Mouse (Mus musculus): ENCODE measurements around the gene Esd. TPM values are rescaled to one million over a fixed set of nuclear protein-coding genes. Genes with fewer than 3 reads are reported as not detected.

Esd gene
- 100 to 1,000 TPM; 198 to 289 (median 230) TPM for polyA plus RNA-seq (2017; shearing (Covaris generic))

DNA sequence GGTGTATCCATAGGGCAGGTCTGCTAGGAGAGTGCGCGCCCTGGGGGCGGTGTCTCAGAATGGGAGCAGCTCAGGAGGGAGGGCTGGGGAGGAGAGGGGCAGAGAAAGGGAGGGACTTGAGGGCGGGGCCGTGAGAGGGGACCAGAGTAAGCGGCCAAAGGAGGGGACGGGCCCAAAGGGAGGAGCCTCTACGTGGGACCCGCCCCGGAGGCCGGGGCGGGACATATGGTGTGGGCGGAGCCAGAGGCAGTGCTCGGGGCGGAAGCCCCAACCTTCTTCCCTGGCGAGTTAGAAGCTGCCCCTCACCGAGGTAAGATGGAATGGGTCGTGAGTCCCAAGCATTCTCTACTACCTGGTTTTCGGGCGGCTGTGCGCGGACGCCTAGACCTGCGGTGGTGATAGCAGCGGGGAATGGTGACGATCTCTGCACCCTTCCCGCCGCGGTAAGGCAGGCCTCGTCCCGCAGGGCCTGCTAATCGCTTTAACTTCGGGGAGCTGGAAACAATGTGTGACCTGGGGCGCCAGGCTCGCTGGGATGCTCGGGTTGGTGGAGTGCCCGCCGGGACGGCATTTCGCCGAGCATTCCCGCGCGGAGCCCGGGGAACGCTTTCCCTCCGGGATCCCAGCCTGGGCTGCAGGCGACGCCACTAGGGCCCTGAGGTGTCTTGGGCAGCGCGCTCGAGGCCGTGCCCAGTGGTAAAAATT is at the start of gene Esd:
TSS of gene Esd (plus strand) at position 219 of the 705 bp plus-strand sequence.
- ATAC-seq = peak; percentile 98

DNA sequence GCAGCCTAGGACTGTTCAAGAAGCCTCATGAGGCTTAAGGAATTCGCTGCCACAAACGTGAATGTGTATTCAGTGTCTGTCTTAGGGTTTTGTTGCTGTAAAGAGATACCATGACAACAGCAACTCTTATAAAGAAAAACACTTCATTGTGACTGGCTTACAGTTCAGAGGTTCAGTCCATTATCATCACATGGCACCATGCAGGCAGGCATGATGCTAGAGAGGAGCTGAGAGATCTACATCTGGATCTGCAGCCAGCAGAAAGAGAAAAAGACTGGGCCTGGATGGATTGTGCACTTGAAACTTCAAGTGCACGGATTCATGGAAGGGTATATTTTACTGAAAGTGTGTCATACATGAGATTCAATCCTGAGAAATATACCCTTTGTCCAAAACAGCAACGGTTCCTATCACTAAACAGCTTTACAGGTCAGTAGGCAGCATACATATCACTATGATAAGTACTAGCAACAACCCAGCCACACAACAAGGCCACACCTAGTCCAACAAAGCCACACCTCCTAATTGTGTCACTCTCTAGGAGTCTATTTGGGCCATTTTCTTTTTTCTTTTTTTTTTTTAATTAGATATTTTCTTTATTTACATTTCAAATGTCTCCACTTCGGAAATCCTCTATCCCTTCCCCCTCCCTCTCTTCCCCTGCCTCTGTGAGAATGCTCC is 47.7 kb upstream of the Esd start:
- ATAC-seq = no peak

DNA sequence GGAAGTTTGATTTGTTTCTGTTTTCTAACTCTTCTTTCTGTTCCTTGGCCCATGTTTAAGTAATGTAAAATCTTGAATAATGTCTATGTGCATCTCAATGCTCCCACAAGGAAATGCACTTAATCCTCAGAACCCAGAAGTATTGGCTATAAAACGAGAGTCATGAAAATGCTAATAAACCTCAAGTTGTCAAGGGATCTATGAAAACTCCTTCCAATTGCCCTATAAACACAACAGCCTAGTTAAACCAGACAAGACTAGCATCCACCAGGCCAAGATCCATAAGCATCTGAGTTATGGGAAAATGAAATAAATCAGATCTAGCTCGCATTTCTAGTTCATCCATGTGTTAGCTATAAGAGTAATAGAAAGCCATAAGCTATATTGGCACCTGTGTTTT is 40.1 kb upstream of the Esd start:
- no peak for ATAC-seq

DNA sequence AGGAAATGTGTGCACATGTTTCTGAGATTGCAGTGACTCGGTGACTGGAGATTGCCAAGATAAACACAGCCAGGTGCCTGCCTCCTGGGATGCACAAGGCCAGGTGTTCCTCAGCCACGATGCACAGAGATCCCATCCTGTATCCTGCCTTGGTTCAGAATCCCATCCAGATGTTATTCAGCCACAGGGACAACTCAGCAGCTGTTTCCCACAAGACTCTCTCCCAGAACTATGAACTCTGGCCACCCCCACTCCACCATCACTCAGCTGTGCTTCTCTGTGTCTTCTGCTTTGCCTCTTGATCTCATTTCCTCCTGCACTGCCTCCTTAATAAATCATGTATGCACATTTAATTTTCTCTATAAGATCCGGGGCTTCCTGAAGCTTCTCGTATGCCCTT is 35.3 kb upstream of the Esd start:
- no peak for ATAC-seq

DNA sequence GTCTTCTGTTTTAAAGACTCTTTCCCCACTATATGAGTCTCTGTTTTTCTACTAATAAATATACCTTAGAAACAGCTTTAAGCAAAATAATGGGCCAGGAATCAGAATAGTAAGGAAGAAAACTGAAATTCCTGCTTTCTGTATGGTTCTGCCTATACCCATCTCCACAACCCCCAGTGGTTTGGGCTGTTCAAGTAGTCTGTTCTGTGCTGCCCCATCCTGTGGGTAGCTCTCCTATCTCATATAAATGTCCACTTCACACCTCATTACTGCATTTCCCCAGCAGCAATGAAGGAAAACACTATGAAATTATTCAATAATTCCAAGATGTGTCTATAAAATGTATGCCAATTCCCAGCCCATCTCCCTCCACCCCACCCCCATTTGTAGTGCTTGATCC is 34.7 kb upstream of the Esd start:
- no peak for ATAC-seq

DNA sequence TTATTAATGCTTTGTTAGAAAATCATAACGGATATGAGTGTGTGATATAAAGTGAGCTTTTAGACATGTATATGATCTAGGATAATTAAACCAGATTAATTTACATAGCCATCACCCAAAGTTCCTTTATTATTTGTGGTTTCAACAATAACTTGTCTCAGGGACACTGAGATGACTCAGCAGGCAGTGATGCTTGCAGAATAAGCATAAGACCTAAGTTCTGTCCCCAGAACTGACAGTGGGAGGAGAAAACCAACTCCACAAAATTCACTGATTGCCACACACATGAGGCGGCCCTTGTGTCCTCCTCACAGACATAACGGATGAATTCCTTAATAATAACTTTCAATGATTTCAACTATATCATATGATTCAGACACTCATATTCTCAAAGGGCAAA is 32.9 kb upstream of the Esd start:
- no peak for ATAC-seq

DNA sequence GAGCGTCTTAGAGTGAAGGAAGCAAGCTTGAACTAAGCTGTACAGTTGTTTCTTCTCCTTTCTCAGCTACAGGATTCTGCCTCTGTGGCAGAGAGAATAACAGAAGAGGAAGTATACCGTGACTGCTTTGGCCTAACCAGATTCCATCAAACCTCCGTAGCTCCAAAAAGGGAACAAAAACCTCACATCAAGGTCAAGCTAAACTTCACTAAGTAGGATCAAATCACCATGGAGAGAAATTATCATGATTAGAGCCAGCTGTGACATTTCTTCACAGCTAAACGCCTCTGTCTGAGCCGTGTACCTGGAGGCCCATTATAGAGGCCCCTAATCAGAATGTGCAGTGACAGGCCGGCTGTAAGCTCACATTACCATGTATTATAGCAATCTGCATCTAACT is 28.2 kb upstream of the Esd start:
- no peak for ATAC-seq

DNA sequence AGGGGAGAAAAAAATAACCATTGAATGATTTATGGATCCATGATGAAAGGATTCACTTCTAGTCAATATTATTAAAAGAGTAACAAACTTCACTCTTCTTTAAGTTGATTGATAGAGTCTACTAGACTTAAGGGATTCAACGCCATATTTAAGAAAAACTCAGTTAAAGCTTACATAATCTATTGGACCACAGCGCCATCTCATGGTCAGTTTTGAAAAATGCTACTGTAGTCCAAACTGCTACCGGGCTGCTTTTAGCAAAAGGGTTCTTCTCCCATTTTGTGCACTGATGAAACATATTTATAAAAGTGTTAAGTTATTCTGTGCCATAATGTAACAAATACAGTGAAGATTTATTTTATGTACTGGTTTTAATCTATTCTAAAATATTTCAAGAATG is 23.0 kb upstream of the Esd start:
- no peak for ATAC-seq

DNA sequence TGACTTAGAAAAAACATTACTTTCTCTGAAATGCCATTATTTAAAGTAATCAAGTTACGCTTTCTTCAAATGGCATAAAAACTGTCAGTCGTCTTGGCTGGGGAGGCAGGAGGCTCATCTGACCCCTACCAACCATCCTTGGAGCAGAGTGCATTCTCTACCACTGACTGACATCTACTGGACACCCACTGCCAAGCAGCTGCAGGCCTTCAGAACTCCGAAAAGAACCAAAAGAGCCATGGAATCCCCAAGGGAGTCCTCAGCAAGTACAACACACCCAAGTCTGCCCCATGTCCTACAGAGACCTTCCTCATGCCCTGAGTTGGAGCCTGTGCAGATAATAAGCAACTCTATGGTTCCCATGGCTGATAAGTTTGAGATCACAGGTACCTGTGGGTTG is 8.6 kb upstream of the Esd start:
- no peak for ATAC-seq

DNA sequence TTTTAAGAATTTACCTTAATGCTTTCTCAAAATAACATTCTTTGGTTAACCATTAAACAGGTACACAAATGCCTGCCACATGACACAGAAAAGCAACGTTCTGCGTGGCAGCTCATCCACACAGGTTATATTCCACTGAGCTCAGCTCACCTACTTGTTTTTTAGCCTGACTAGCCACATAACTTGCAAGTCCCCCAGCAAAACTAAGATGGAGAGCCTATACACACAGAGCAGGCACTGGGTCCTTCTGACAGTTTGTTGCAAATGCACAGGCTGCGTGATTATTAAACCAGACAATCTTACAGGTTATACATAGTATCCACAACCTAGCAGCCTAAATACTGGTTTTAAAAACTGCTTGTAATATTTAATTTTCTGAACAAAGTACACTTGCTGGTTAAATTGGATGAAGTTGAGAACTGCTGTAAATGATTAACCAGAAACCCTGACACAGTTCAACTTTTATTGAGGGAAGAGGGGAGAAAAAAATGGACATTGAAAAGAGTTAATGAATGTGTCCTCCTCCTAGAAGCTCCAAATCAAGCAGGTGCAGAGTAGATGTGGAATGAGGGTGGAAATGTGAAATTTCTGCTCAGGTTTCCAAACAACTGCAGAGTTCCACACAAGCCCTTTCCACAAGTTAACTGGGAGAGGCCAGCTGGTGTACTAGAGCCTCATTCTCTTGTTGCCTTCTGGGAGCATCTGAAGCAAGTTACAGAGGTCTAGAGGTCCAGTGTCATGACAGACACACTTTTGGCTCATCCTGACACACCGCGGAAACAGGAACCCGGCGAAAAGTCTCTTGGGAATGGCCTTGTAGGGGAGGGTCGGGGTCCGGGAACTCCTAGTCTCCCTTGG is 647 bp upstream of the Esd start:
- no peak for ATAC-seq

DNA sequence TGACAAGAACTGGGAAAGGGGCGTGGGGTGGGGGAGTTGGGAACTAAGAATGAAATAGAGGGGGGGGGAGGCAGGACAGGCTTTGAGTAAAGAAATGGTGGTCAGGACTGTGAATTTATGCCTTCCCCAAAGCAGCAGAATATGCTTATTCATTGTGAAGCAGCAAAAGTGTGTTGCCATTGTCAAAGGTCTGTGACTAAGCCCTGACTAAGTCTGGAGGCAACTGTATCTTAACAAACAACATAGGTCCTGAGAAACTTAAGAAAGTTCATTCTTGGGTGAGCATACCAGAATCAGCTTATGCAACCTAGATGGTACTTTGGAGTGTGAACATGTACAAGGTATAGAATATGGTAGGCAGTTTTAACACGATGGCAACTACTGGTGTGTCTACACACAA is 1.3 kb downstream of the Esd start:
- no peak for ATAC-seq

DNA sequence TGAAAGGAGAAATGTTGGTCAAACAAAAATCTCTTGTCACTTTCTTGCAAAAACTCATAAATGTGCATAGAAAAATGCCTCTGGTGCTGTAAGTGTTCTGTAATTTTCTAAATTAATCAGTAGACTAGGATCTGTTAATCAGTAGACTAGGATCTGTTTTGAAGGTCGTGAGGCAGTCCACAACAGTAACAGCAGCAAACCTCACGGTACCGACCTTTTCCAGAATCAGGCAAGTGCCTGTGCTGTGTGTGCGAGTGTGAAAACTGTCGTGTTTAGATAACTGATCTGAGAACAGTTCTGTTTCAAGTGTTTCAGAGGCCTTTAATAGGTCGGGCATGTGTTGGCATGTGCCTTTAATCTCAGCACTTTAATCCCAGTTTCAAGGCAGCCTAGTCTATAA is 3.4 kb downstream of the Esd start:
- no peak for ATAC-seq

DNA sequence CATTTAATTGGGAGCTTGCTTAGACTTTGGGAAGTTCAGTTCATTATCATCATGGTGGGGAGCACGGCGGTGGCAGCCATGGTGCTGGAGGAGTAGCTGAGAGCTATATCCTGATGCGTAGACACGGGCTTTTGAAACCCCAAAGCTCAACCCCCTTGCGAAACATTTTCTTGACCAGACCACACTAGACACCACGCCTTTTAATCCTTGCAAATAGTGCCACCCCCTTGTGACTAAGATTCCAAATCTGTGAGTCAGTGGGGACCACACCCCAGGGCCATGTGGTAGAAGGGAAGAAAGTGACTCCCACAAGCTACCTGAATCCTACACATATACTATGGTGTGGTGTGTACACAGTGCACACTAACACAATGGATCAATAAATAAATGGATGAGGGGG is 4.8 kb downstream of the Esd start:
- ATAC-seq = no peak

DNA sequence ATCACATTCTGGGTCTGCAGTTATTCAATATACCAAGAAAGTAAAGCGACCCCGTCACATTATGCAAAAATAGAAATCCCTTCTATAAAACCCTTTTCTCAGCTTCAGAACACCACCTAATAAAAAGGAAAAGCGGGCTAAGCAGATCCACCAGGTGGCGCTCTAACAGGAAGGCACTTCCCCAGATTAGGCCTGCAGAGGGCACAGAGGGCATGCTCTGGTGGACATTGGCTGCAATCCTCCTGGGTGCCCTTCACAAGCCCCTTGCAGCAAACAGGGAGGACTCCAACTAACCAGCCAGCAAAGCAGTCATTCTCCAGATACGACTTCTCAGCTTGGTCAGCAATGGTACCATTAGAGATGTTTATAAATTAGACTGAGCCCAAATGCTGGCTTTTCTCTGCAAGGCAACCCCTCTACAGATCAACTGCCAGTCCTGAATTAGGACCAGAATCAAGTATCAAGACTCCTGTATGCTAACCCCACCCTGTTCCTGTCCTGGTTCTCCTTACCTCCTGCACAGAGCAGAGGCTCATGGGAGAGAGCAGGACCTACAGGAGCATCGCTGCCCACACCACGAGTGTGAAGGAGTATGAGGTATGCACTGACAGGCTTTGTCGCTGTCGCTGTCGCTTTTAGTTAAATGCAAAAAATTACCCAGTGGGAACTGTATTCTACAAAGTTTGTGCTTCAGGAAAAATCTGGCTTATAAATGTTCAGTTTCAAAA is 32.3 kb downstream of the Esd start:
- peak; percentile 46 for ATAC-seq

DNA sequence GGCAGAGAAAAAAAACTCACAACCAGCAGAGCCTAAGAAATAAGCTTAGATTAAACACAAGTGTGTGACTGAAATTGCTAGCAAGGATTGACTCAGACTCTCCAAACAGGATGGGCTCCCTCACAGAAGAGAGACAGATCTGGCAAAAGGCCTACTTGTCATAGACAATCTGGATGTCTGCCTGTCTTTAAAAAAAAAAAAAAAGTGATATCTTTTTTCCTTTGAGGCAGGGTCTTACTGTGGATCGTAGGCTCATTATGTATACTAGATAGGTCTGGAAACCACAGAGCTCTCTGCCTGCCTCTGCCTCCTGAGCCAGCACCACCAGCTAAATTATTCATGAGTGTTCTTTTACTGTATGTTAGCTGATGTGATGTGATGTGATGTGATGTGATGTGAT is 35.8 kb downstream of the Esd start:
- ATAC-seq = no peak

DNA sequence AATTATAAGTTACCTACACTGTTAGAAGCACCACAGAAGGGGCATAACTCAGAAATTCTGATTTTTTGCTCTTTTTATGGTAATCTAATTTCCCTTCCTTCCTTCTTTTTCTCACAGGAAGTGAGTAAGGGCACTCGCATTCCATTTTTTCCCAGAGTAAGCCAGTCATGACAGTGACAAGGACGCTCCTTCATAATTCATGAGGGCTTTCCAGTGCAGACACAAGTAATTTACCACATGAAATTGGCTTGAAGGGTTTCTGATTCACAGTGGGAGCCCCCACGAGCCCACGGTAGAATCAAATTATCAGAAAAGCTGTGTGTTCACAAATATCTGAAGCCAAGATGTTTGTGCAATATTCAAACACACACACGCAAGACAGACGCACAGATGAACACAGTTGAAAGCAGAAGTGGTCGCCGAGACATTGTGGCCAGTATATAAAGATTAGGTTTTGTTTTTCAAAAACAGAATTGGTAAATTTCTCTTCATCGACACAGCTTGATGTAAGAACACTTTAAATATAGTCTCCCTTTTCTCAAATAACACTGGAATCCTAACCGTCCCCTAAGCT is 42.0 kb downstream of the Esd start:
- no peak for ATAC-seq

DNA sequence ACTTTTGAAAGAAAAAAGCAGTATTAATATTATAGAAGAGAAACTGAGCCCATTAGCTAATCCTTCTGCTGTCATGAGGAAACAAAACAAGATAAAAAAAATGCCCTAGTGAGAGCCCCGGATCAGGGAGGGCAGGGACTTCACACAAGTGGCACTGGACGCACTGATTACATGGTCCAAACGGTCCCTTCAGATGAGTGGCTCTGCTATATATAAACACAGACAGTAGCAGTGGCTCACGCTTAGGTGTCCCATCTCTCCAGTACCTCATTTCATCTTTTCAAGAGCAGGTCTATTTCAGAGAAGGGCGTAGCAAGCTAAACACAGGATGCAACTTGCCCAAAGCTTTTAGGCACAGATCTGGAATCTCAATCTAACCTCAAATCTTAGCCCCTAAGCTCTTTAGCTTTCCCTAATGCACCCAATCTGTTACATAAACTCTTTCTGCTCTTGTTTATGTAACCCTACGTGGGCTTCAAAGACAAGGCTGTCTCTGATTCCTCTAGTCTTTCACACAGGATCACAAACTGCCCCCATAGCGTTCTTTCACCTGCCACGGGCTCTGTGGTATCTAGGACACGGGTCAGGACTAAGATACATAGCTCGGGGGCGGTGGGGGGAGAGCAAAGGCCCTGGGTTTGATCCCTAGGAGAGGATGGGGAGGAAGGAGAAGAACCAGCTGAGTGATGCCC is 52.3 kb downstream of the Esd start:
- no peak for ATAC-seq

DNA sequence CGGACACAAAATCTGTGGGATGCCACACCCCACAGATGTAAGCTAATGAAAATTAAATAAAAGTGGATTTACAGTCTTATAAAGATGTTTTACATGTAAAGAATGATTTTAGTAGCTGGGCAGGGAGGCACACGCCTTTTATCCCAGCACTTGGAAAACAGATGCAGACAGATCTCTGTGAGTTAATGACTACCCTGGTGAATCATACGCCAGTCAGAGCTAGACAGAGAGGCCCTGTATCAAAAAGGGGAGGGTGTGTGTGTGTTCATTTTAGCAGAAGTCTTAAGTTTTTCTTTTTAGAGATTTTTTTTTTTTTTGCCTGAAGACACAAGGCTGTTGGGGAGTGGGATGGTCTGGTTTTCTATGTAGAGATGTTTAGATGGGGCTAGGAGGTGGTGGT is 55.6 kb downstream of the Esd start:
- no peak for ATAC-seq

DNA sequence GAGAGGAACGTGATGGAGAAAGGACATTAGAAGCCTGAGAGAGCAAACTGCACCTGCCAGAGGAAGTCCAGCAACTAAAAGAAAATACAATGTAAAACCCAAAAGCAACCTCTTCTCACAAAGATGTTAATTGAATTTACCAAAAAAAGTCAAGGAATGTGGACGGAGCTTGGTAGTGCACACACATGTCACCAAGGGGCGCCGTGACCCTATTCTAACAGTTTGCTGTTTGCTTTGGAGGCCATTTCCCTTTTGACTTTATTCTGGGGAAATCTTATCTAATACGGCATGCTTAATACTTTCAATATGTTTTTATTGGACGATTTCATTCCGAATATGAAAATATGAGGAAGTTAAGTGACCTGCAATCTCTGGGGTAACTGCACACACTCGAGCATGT is 56.7 kb downstream of the Esd start:
- no peak for ATAC-seq

DNA sequence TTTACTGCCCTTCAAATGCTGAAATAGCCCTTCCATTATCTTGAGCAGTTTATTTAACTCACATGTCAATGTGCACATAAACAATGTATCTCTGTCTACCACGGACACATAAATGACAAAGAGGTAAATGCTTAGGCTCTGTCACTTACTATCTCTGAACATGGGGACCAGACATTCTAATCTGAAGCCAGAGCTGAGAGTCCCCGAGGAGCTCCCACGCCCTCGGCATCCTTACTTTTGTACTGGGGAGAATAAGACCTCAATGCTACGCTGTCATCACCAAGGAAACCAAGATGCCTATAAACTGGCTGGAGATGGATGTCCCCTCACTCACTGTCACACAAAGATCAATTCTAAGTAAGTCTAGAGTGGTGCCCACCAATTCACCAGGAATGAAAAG is 58.4 kb downstream of the Esd start:
- ATAC-seq = no peak

DNA sequence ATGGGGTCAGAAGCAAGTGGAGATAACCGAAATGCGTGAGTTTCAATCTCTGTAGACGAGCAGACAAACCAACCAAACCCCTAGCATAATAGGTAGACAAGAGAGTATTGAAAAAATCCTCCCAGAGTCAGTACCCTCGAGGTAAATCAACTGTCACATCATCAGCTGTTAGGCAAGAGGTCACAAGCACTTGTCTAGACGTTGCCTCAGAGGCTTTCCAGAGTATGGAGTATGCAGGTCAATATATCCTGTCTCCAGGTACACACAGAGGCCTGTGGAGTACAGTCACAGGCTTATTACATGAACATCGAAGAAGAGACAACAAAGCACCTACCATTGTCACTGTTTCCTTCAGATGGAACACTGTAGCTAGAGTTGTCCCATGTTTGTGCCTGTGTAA is 60.7 kb downstream of the Esd start:
- no peak for ATAC-seq

DNA sequence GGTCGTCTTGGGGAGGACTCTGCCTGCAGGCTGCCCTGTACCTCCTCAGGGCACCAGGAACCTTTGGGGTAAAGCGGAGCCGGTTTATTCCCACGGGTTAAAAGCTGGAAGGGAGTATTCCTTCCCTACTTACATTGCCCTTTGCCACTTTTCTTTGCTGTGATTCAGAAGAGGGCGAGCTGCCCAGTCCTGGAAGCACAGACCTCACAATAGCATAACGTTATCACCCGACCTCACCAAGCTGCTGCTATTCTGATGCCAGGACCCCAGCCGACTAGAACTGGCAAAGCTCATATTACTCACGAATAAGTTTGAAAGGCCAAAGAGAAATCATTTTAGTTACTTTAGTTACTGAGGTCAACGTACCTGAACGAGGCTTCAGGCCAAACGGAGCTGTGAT is 62.8 kb downstream of the Esd start:
- ATAC-seq = no peak

Measured in inflammation-experienced regulatory T-cells, adult 6 months (primary cell).